Mouse (Mus musculus) heart, adult 11 months (tissue): ENCODE measurements at regions not wholly inside any gene's neighbourhood (a gene's known extent, or its start where the extent isn't known, plus 50 kb on each side); places are given as distances from the start of the nearest gene placed in this dataset.
A peak's percentile ranks its signal among the peaks of the same experiment; 100 is the strongest.

Experiments used
- DNase-seq: peaks from one replicate; pipeline ENCODE4 v3.0.0; 2022

DNA sequence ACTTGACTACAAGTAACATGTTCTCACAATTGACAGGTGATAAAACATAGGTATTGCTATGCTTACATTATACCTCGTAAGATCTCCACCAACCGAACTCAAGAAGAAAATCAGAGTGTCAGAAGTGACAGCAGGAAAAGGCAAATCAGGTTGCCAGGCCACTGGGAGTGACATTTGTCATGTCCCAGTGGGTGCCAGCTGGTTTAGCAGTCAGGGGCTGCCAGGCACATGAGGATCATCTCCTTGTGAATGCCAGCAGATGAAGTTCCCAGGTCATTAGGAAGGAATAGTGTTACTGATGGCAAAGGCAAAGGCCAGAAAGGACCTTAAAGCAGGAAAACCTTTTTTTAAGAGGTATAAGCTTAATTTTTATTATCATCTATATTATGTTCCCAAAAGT lies 1711.7 kb downstream of the Pla2g4a start:
- DNase-seq: no peak

GRCm38 (mm10) chr1:148246661-148247060 lies 1714.4 kb downstream of the Pla2g4a start:
- DNase-seq: no peak

DNA sequence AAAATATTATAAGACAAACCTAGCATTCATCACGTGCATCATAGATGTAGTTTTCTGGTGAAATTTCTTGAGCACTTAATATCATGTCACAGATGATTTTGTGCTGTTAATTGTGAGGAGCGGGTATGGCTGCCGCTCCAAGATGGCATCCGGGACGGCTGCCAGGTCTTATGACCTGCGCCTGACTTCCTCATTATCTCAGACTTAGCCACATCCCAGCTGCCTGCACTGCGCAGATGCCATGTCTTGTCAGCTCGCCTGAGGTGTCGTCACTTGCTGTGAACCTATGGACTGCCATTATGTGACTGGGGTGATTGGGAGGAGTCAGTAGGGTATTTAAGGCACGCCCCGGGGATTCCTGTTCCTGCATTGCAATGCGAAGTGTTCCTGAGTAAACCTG lies 1732.8 kb downstream of the Brinp3 start:
- DNase-seq: peak; percentile 69
